Mouse (Mus musculus) CD4-positive, CD25-positive, alpha-beta regulatory T cell, adult 2 months (primary cell): ENCODE measurements around the gene Fbxo45.
"Not testable (repeated sequence)": the region's sequence is repeated elsewhere in the genome, so short reads cannot be mapped to it uniquely, and the experiment has no call there.

Source experiments
- DNase-seq: peaks from one replicate; pipeline ENCODE4 v3.0.0-alpha.2; 2012; ENCODE audit warnings: low read depth, low spot score

The Fbxo45 gene

GRCm38 (mm10) chr16:32246952-32247370, at the start of gene Fbxo45, which contains the start of gene Wdr53:
Gene Fbxo45, minus strand, starts transcription at chr16:32247158.
Gene Wdr53, plus strand, starts transcription at chr16:32247227.
- DNase-seq = peak; percentile 96

- no peak for DNase-seq
Observed at GRCm38 (mm10) chr16:32291821-32292220, 44.9 kb upstream of the Fbxo45 start.

- DNase-seq = no peak
Observed at GRCm38 (mm10) chr16:32282608-32283007, 35.6 kb upstream of the Fbxo45 start.

- no peak for DNase-seq
Observed at GRCm38 (mm10) chr16:32280211-32280610, 33.3 kb upstream of the Fbxo45 start.

GRCm38 (mm10) chr16:32278396-32278795, 31.4 kb upstream of the Fbxo45 start:
- DNase-seq = no peak

GRCm38 (mm10) chr16:32277308-32278256, 30.6 kb upstream of the Fbxo45 start, which contains the start of gene Rnf168:
Gene Rnf168, plus strand, starts transcription at chr16:32277459.
- DNase-seq = peak; percentile 87

- no peak for DNase-seq
Observed at GRCm38 (mm10) chr16:32275830-32276229, 28.9 kb upstream of the Fbxo45 start.

GRCm38 (mm10) chr16:32275041-32275440, 28.1 kb upstream of the Fbxo45 start:
- no peak for DNase-seq

GRCm38 (mm10) chr16:32273338-32273737, 26.4 kb upstream of the Fbxo45 start:
- peak; percentile 58 for DNase-seq

GRCm38 (mm10) chr16:32271291-32271690, 24.3 kb upstream of the Fbxo45 start, which contains the start of gene Smco1:
Gene Smco1, plus strand, starts transcription at chr16:32271468.
- DNase-seq = no peak

- peak; percentile 75 for DNase-seq
Observed at GRCm38 (mm10) chr16:32264225-32264624, 17.3 kb upstream of the Fbxo45 start.

- peak; percentile 69 for DNase-seq
Observed at GRCm38 (mm10) chr16:32246351-32246791, 587 bp downstream of the Fbxo45 start.

GRCm38 (mm10) chr16:32243901-32244300, 3.1 kb downstream of the Fbxo45 start:
- no peak for DNase-seq

- DNase-seq = no peak
Observed at GRCm38 (mm10) chr16:32239428-32240312, 7.3 kb downstream of the Fbxo45 start.

GRCm38 (mm10) chr16:32237930-32238680, 8.9 kb downstream of the Fbxo45 start:
- DNase-seq = no peak

- not testable (repeated sequence) for DNase-seq
Observed at GRCm38 (mm10) chr16:32232050-32232449, 14.9 kb downstream of the Fbxo45 start.

- no peak for DNase-seq
Observed at GRCm38 (mm10) chr16:32222399-32222798, 24.6 kb downstream of the Fbxo45 start.

- DNase-seq = no peak
Observed at GRCm38 (mm10) chr16:32221803-32222202, 25.2 kb downstream of the Fbxo45 start.

GRCm38 (mm10) chr16:32214804-32215576, 32.0 kb downstream of the Fbxo45 start:
- no peak for DNase-seq

- DNase-seq = no peak
Observed at GRCm38 (mm10) chr16:32214156-32214555, 32.8 kb downstream of the Fbxo45 start.
